Mouse (Mus musculus) kidney, embryonic 16.5 days (tissue): ENCODE results near the gene Ltf. TPM values are rescaled to one million over a fixed set of nuclear protein-coding genes. Genes with fewer than 3 reads are reported as not detected.

ENCODE experiments used
- ATAC-seq: fragments of 200-750 bp; cut with Nextera tagmentation; 2 replicates; pipeline ENCODE4 v1.8.0; 2017; ENCODE audit warnings: moderate TSS enrichment; ENCODE audit not compliant: low FRiP score, low TSS enrichment
- H3K27ac ChIP-seq: fragments of 300-500 bp; sonication (generic); 2 replicates; pipeline ENCODE4 v1.5.1; 2014; ENCODE audit warnings: low read length
- H3K27me3 ChIP-seq: fragments of 300-500 bp; sonication (generic); 2 replicates; pipeline ENCODE4 v1.6.1; 2014; ENCODE audit warnings: low read length, control low read depth, mixed read lengths; ENCODE audit not compliant: insufficient read depth
- H3K36me3 ChIP-seq: fragments of 300-500 bp; sonication (generic); 2 replicates; pipeline ENCODE4 v1.6.1; 2014; ENCODE audit warnings: low read length, control low read depth, mixed read lengths; ENCODE audit not compliant: insufficient read depth
- H3K4me1 ChIP-seq: fragments of 300-500 bp; sonication (generic); 2 replicates; pipeline ENCODE4 v1.6.1; 2014; ENCODE audit warnings: low read length, control low read depth, mixed read lengths; ENCODE audit not compliant: insufficient read depth
- H3K4me2 ChIP-seq: fragments of 300-500 bp; sonication (generic); replicated peaks from 2 replicates; pipeline ENCODE4 v1.6.1; 2014; ENCODE audit warnings: low read depth, low read length
- H3K4me3 ChIP-seq: fragments of 300-500 bp; sonication (generic); 2 replicates; pipeline ENCODE4 v1.5.1; 2014; ENCODE audit warnings: mild to moderate bottlenecking, low read length
- H3K9ac ChIP-seq: fragments of 300-500 bp; sonication (generic); replicated peaks from 2 replicates; pipeline ENCODE4 v1.6.1; 2014; ENCODE audit warnings: low read length
- H3K9me3 ChIP-seq: fragments of 300-500 bp; sonication (generic); 2 replicates; pipeline ENCODE4 v1.6.1; 2016; ENCODE audit warnings: low read length, control low read depth
- WGBS: fragments of 180-500 bp; shearing (Covaris S2); extraction: QIAGEN DNeasy Blood & Tissue Kit; methylation state at CpG from one replicate; pipeline ENCODE4 v1.1.7; 2014; 5-methylcytosine and 5-hydroxymethylcytosine counted together
- polyA plus RNA-seq: library from polyadenylated mRNA; unstranded; fragments of >200 nt; fragmentation: Nextera tagmentation; extraction: Ambion mirVana; gene quantifications from 2 replicates; pipeline ENCODE4 v1.2.1, GENCODE M21; 2015

Gene Ltf
- polyA plus RNA-seq, 1 experiment from 2014 or later: 1.8 TPM

GRCm38 (mm10) chr9:111072971-111073370 lies 53.9 kb downstream of the Ltf start:
- Histone ChIP-seq H3K4me1 (0 out of 2 replicates have a peak, but pooled peaks cover 3% of the 10 kb centered on the region), H3K4me2 (no peak overlapping the region), H3K36me3 (no peaks in the 10 kb centered on the region), H3K9ac (no peak overlapping the region), H3K4me3 (no peak overlapping the region), H3K27me3 (no peaks in the 10 kb centered on the region), H3K9me3 (peaks cover 9% of the 10 kb centered on the region), H3K27ac (no peak overlapping the region)
- 67% methylated on average over 4 of the region's 4 CpGs for WGBS
- ATAC-seq: no peak

GRCm38 (mm10) chr9:111077745-111078144 lies 58.7 kb downstream of the Ltf start:
- no peak for ATAC-seq
- Histone ChIP-seq H3K4me3 (no peak overlapping the region), H3K9ac (no peak overlapping the region), H3K4me2 (no peak overlapping the region), H3K27me3 (no peaks in the 10 kb centered on the region), H3K9me3 (peaks cover 9% of the 10 kb centered on the region), H3K27ac (no peak overlapping the region), H3K36me3 (no peaks in the 10 kb centered on the region), H3K4me1 (no peaks in the 10 kb centered on the region)
- WGBS: 57% methylated on average over 5 of the region's 5 CpGs

GRCm38 (mm10) chr9:111080801-111081200 lies 61.7 kb downstream of the Ltf start:
- WGBS: 91% methylated on average over 8 of the region's 8 CpGs
- Histone ChIP-seq H3K4me2 (no peak overlapping the region), H3K27me3 (no peaks in the 10 kb centered on the region), H3K9ac (no peak overlapping the region), H3K27ac (no peak overlapping the region), H3K4me3 (no peak overlapping the region), H3K4me1 (no peaks in the 10 kb centered on the region), H3K36me3 (no peaks in the 10 kb centered on the region), H3K9me3 (no peaks in the 10 kb centered on the region)
- ATAC-seq: no peak

- Histone ChIP-seq H3K27ac (no peak overlapping the region), H3K36me3 (no peaks in the 10 kb centered on the region), H3K4me1 (no peaks in the 10 kb centered on the region), H3K4me3 (no peak overlapping the region), H3K27me3 (no peaks in the 10 kb centered on the region), H3K9ac (no peak overlapping the region), H3K9me3 (no peaks in the 10 kb centered on the region), H3K4me2 (no peak overlapping the region)
- no peak for ATAC-seq
- WGBS: 80% methylated on average over 5 of the region's 5 CpGs
Observed at GRCm38 (mm10) chr9:111081765-111082164, 62.7 kb downstream of the Ltf start.

GRCm38 (mm10) chr9:111085329-111085728 lies 66.3 kb downstream of the Ltf start:
- 54% methylated on average over 4 of the region's 4 CpGs for WGBS

GRCm38 (mm10) chr9:111086137-111086536 lies 67.1 kb downstream of the Ltf start:
- 81% methylated on average over 6 of the region's 6 CpGs for WGBS
- no peak overlapping the region for H3K4me3 ChIP-seq
- H3K27ac ChIP-seq: no peak overlapping the region

More at GRCm38 (mm10) chr9:111085329-111085728, 66.3 kb downstream of the Ltf start:
- H3K4me2 ChIP-seq: no peak overlapping the region
- H3K4me3 ChIP-seq: no peak overlapping the region
- no peak overlapping the region for H3K9ac ChIP-seq
- H3K36me3 ChIP-seq: no peaks in the 10 kb centered on the region
- no peak for ATAC-seq
- 0 out of 2 replicates have a peak, but pooled peaks cover 9% of the 10 kb centered on the region for H3K4me1 ChIP-seq
- no peak overlapping the region for H3K27ac ChIP-seq
- H3K27me3 ChIP-seq: no peaks in the 10 kb centered on the region; the same call in 1 of the 2 replicates
- H3K9me3 ChIP-seq: no peaks in the 10 kb centered on the region

GRCm38 (mm10) chr9:111086995-111087606 lies 68.0 kb downstream of the Ltf start:
- Histone ChIP-seq H3K4me3 (no peak overlapping the region), H3K36me3 (no peaks in the 10 kb centered on the region), H3K9ac (no peak overlapping the region), H3K27ac (no peak overlapping the region), H3K27me3 (no peaks in the 10 kb centered on the region; the same call in 1 of the 2 replicates), H3K4me2 (no peak overlapping the region), H3K9me3 (no peaks in the 10 kb centered on the region), H3K4me1 (0 out of 2 replicates have a peak, but pooled peaks cover 9% of the 10 kb centered on the region)
- no peak for ATAC-seq
- WGBS: 45% methylated on average over 3 of the region's 3 CpGs

More at GRCm38 (mm10) chr9:111086137-111086536, 67.1 kb downstream of the Ltf start:
- no peak overlapping the region for H3K4me2 ChIP-seq
- 0 out of 2 replicates have a peak, but pooled peaks cover 9% of the 10 kb centered on the region for H3K4me1 ChIP-seq
- H3K27me3 ChIP-seq: no peaks in the 10 kb centered on the region; the same call in 1 of the 2 replicates
- no peak for ATAC-seq
- H3K9ac ChIP-seq: no peak overlapping the region
- no peaks in the 10 kb centered on the region for H3K36me3 ChIP-seq
- no peaks in the 10 kb centered on the region for H3K9me3 ChIP-seq

GRCm38 (mm10) chr9:111087960-111088359 lies 68.9 kb downstream of the Ltf start:
- H3K4me2 ChIP-seq: no peak overlapping the region
- H3K36me3 ChIP-seq: no peaks in the 10 kb centered on the region
- 0 out of 2 replicates have a peak, but pooled peaks cover 9% of the 10 kb centered on the region for H3K4me1 ChIP-seq
- no peak overlapping the region for H3K9ac ChIP-seq
- no peak overlapping the region for H3K4me3 ChIP-seq
- no peak for ATAC-seq
- WGBS: 21% methylated on average over 5 of the region's 5 CpGs
- H3K27me3 ChIP-seq: no peaks in the 10 kb centered on the region; the same call in 1 of the 2 replicates
- H3K27ac ChIP-seq: no peak overlapping the region
- H3K9me3 ChIP-seq: no peaks in the 10 kb centered on the region

- no peak overlapping the region for H3K4me3 ChIP-seq
- no peak overlapping the region for H3K4me2 ChIP-seq
- WGBS: 44% methylated on average over 7 of the region's 7 CpGs
- H3K36me3 ChIP-seq: no peaks in the 10 kb centered on the region
- no peak for ATAC-seq
- no peaks in the 10 kb centered on the region for H3K9me3 ChIP-seq
- no peak overlapping the region for H3K27ac ChIP-seq
- no peaks in the 10 kb centered on the region; the same call in 1 of the 2 replicates for H3K27me3 ChIP-seq
- no peak overlapping the region for H3K9ac ChIP-seq
- 0 out of 2 replicates have a peak, but pooled peaks cover 9% of the 10 kb centered on the region for H3K4me1 ChIP-seq
Observed at GRCm38 (mm10) chr9:111088886-111089285, 69.8 kb downstream of the Ltf start.
